8 mouse cellular contexts compared by ENCODE assay signal in genomic region chr3:99938611-99939286, GRCm38 (mm10). TPM values are rescaled to one million over a fixed set of nuclear protein-coding genes. Genes with fewer than 3 reads are reported as not detected.
A peak's percentile ranks its signal among the peaks of the same experiment; 100 is the strongest.
DNase-seq lines count a peak whose midpoint lies in the region; TF ChIP-seq lines count a peak whose summit lies in the region.

No protein-coding gene starts in this region.

- DNase-seq in testis, postnatal 10 days (ENCODE audit: low spot score): peak; percentile 76
- DNase-seq in testis, postnatal 14 days (ENCODE audit: low spot score): no peak
- DNase-seq in brain, embryonic 14.5 days (ENCODE audit: low read depth): peak; percentile 88
- DNase-seq in forebrain, embryonic 10.5 days (ENCODE audit: extremely low spot score, low spot score): peak; percentile 54
- peak; percentile 4 for DNase-seq in induced T-regulatory cell, adult 2 months (ENCODE audit: low read depth)
- DNase-seq in left cerebral cortex, postnatal 10 days (ENCODE audit: extremely low spot score in 1 of 2, low spot score in 2 of 2): peak; percentile 50 to 64
- peak; percentile 62 for DNase-seq in neural tube, embryonic 10.5 days (ENCODE audit: extremely low spot score, low spot score)
- DNase-seq in spleen, adult 12 weeks (ENCODE audit: low spot score): no peak

- intact Hi-C loops in left cerebral cortex, postnatal 10 days (cut with DNase I): loop anchor here (2.0 to 5.0 kb wide), 3 partner anchors 704 to 1041 kb away; no protein-coding TSS in a partner anchor

- no peaks in the 10 kb centered on the region for H3K9me3 ChIP-seq in forebrain, embryonic 10.5 days

- no peak overlapping the region for H3K27ac ChIP-seq in forebrain, embryonic 10.5 days

- H3K27me3 ChIP-seq in forebrain, embryonic 10.5 days (ENCODE audit: poor library complexity, severe bottlenecking): no peaks in the 10 kb centered on the region

- WGBS in forebrain, embryonic 10.5 days: 37% methylated on average over 8 of the region's 8 CpGs

- peak; percentile 65; the same call in 1 of the 2 replicates for TF ChIP-seq CTCF in brain, embryonic 14.5 days (IDR thresholded peaks at IDR 0.05; ENCODE audit: borderline replicate concordance, extremely low read depth, insufficient read depth, insufficient read length)

- no peaks in the 10 kb centered on the region for H3K36me3 ChIP-seq in forebrain, embryonic 10.5 days (replicated peaks)

- H3K4me3 ChIP-seq in forebrain, embryonic 10.5 days: no peak overlapping the region

- H3K4me1 ChIP-seq in forebrain, embryonic 10.5 days: no peaks in the 10 kb centered on the region

- TF ChIP-seq POLR2A in brain, embryonic 14.5 days (IDR thresholded peaks at IDR 0.05; ENCODE audit: borderline replicate concordance, extremely low read depth, insufficient read depth, insufficient read length, poor library complexity, severe bottlenecking): no peak

RNA-seq across cellular contexts. Expression of gene Spag17, which starts 53.5 kb away (rescaled TPM):
- polyA plus RNA-seq in brain, embryonic 14.5 days (2012; rRNA removed): 0.14 and 0.21 TPM in 2 replicates
- polyA plus RNA-seq in forebrain, embryonic 10.5 days (2016; fragmentation: Nextera tagmentation; extraction: Ambion mirVana): 0.30 TPM in 1 of 2 replicates, not detected in the other
- under 1 TPM; 0.56 to 0.61 TPM for total RNA-seq in left cerebral cortex, postnatal 10 days (2021)

Comparison
In these comparisons a context has a peak if more than half of its experiments do, and no peak if none do; other contexts are left out.
1. DNase-seq: peak in testis, postnatal 10 days (single experiment), brain, embryonic 14.5 days (single experiment), forebrain, embryonic 10.5 days (single experiment), induced T-regulatory cell, adult 2 months (single experiment), left cerebral cortex, postnatal 10 days (2 of 2) and neural tube, embryonic 10.5 days (single experiment); none in testis, postnatal 14 days (single experiment) and spleen, adult 12 weeks (single experiment).